Mouse (Mus musculus) myocyte (in vitro differentiated cells): ENCODE measurements around the gene Il34. TPM values are rescaled to one million over a fixed set of nuclear protein-coding genes. Genes with fewer than 3 reads are reported as not detected.

ENCODE experiments used
- H3K27me3 ChIP-seq: one replicate; pipeline ENCODE4 v1.6.1; 2011; ENCODE audit not compliant: control insufficient read depth, insufficient read depth, insufficient read length
- H3K36me3 ChIP-seq: one replicate; pipeline ENCODE4 v1.6.1; 2011; ENCODE audit not compliant: control insufficient read depth, insufficient read depth
- H3K4me2 ChIP-seq: one replicate; pipeline ENCODE4 v1.6.1; 2011; ENCODE audit warnings: low read depth, control low read depth
- H3K4me3 ChIP-seq: one replicate; pipeline ENCODE4 v1.5.1; 2011; ENCODE audit warnings: mild to moderate bottlenecking, control low read depth, moderate library complexity
- H3K79me2 ChIP-seq: one replicate; pipeline ENCODE4 v1.6.1; 2011; ENCODE audit not compliant: control insufficient read depth, insufficient read depth
- H3ac ChIP-seq: one replicate; pipeline ENCODE4 v1.6.1; 2011; ENCODE audit not compliant: control insufficient read depth, insufficient read length
- CEBPB ChIP-seq: IDR thresholded peaks from 2 replicates; pipeline ENCODE4 v1.6.1; 2011; ENCODE audit warnings: mild to moderate bottlenecking, moderate library complexity; ENCODE audit not compliant: poor library complexity, insufficient read depth, severe bottlenecking
- E2F4 ChIP-seq: IDR thresholded peaks from one replicate; pipeline ENCODE4 v1.6.1; 2011; ENCODE audit warnings: mild to moderate bottlenecking, control low read depth, moderate library complexity; ENCODE audit not compliant: insufficient read depth
- MAX ChIP-seq: IDR thresholded peaks from one replicate; pipeline ENCODE4 v1.6.1; 2011; ENCODE audit warnings: low read depth, mild to moderate bottlenecking, control low read depth
- MYOD1 ChIP-seq, 3 experiments: IDR thresholded peaks; one replicate each; pipeline ENCODE4 v1.6.1; 2011; ENCODE audit warnings: control low read depth in 2 of 3, low read depth in 2 of 3, mild to moderate bottlenecking in 2 of 3, moderate library complexity in 1 of 3; ENCODE audit not compliant: insufficient read length in 2 of 3, control insufficient read depth in 1 of 3
- MYOG ChIP-seq, 3 experiments: IDR thresholded peaks; one replicate each; pipeline ENCODE4 v1.6.1; 2011; ENCODE audit warnings: control low read depth in 2 of 3, low read depth in 2 of 3, mild to moderate bottlenecking in 2 of 3; ENCODE audit not compliant: insufficient read length in 2 of 3, control insufficient read depth in 1 of 3, insufficient read depth in 1 of 3
- POLR2A ChIP-seq: IDR thresholded peaks from one replicate; pipeline ENCODE4 v1.6.1; 2011; ENCODE audit warnings: low read depth, mild to moderate bottlenecking, control low read depth, moderate library complexity; ENCODE audit not compliant: insufficient read length
- POLR2AphosphoS2 ChIP-seq: IDR thresholded peaks from one replicate; pipeline ENCODE4 v1.6.1; 2011; ENCODE audit warnings: low read depth, control low read depth; ENCODE audit not compliant: insufficient read length
- REST ChIP-seq: IDR thresholded peaks from one replicate; pipeline ENCODE4 v1.6.1; 2011; ENCODE audit warnings: mild to moderate bottlenecking, control low read depth, moderate library complexity; ENCODE audit not compliant: insufficient read depth, insufficient read length
- SRF ChIP-seq: IDR thresholded peaks from one replicate; pipeline ENCODE4 v1.6.1; 2011; ENCODE audit warnings: low read depth; ENCODE audit not compliant: control insufficient read depth, insufficient read length
- TCF12 ChIP-seq: IDR thresholded peaks from one replicate; pipeline ENCODE4 v1.6.1; 2011; ENCODE audit warnings: mild to moderate bottlenecking, control low read depth; ENCODE audit not compliant: poor library complexity, insufficient read depth, severe bottlenecking
- TCF3 ChIP-seq: IDR thresholded peaks from one replicate; pipeline ENCODE4 v1.6.1; 2011; ENCODE audit warnings: low read depth, control low read depth; ENCODE audit not compliant: insufficient read length
- USF1 ChIP-seq: IDR thresholded peaks from one replicate; pipeline ENCODE4 v1.6.1; 2011; ENCODE audit warnings: low read depth, mild to moderate bottlenecking, control low read depth, moderate library complexity
- polyA plus RNA-seq: library from polyadenylated mRNA; unstranded; fragments of >200 nt; fragmentation: generic; extraction: Trizol; gene quantifications from one replicate; pipeline ENCODE4 v1.2.1, GENCODE M21; 2012; ENCODE audit warnings: missing spikeins

The Il34 gene
- polyA plus RNA-seq, 1 experiment = 13.4 TPM

DNA sequence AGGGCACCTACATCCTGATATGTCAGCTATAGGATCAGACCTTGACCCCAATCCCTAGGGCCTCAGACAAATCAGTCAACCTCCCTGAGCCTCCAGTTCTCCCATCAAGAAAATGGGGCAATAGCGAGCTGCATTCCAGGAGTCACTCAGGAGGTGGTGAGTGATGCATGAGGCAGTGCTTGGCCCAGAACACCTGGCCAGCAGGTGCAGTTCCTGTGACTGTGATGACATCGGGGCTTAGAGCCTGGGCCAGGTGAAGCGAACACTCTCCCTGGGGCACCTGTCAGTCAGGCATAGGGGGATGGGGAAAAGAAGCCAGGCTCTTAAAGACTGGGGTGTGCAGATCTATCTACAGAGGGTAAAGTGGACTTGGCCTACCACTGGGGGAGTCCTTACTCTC lies 81.2 kb downstream of the Il34 start:
- Histone ChIP-seq H3K27me3 (no peaks in the 10 kb centered on the region), H3ac (no peak overlapping the region), H3K36me3 (peaks cover 5% of the 10 kb centered on the region), H3K79me2 (peaks cover 33% of the 10 kb centered on the region), H3K4me2 (peak overlapping the region; percentile 86), H3K4me3 (peak overlapping the region; percentile 91)
- TF ChIP-seq POLR2AphosphoS2 (no peak), E2F4 (no peak), SRF (no peak), REST (no peak), MYOG (IDR thresholded peaks at IDR 0.05; ENCODE audit: control insufficient read depth in 1 of 3, insufficient read depth in 1 of 3, insufficient read length in 2 of 3, low read depth in 2 of 3) (peak in 1 of 3 experiments; percentile 52), TCF3 (no peak), USF1 (no peak), POLR2A (no peak), MYOD1 (IDR thresholded peaks at IDR 0.05; ENCODE audit: control insufficient read depth in 1 of 3, insufficient read length in 2 of 3, low read depth in 2 of 3) (peak in 1 of 3 experiments; percentile 68)

DNA sequence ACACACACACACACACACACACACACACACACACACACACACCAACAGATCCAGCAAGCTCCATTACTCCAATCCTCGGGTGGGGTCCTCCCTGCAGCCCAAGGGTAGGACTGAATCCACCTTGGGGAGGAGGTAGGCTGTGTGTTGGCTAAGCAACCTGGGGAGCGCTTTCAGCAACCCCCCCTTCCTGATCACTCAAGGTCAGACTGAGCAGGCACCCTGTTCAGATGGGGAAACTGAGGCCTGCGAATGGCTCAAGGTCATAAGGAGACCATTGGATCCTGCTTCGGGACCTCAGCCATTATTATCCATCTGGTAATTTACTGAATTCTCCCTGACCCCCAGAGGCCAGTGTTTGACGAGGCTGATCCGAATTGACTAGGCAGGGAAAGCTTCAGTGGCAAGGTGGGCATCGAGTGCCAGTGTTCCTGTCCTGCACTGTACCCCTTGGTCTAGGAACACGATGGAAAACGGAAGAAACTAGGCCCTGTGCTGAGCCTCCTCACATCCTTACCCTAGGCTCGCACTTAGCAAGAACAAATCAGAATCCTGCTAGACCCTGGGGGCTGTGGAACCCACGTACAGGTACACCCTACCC lies 83.2 kb downstream of the Il34 start:
- peak overlapping the region; percentile 91 for H3K4me3 ChIP-seq
- peak overlapping the region; percentile 86 for H3K4me2 ChIP-seq
- H3K27me3 ChIP-seq = no peaks in the 10 kb centered on the region
- no peaks in the 10 kb centered on the region for H3K36me3 ChIP-seq
- peaks cover 33% of the 10 kb centered on the region for H3K79me2 ChIP-seq
- TF ChIP-seq POLR2A = no peak
- peak overlapping the region; percentile 91 for H3ac ChIP-seq

DNA sequence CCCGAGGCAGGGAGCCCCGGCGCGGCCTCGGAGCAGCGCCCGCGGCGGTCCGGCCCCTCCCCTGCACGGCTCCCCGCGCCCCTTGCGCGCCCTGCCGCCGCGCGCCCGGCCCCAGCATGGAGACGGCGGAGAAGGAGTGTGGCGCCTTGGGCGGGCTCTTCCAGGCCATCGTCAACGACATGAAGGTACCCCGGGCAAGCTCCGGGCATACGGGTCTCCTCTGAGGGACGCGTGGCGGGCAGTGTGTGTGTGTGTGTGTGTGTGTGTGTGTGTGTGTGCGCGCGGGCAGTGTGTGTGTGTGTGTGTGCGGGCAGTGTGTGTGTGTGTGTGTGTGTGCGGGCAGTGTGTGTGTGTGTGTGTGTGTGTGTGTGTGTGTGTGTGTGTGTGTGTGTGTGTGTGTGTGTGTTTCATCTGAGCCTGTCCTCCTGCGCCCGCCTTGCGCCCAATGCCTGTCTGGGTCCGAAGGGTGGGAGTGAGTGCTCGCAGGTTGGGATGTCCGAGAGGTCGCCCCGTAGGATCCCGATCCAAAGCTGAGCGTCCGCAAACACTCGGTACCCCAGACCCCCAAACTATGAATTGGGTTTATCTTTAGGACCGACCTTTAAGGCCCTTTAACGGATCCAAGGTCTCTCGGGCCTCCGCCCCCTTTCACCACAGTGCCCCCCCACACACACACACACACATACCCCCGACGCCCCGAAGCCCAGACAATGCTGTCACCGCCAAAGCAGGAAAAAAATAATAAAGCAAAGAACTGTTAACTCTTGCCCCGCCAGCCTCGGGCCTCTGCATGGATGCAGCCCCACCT lies 83.9 kb downstream of the Il34 start:
- TF ChIP-seq CEBPB (no peak), POLR2AphosphoS2 (peak; percentile 14), USF1 (no peak)
- Histone ChIP-seq H3K36me3 (no peaks in the 10 kb centered on the region), H3K79me2 (peaks cover 33% of the 10 kb centered on the region), H3K4me3 (peak overlapping the region; percentile 91), H3K27me3 (no peaks in the 10 kb centered on the region), H3ac (peak overlapping the region; percentile 91), H3K4me2 (peak overlapping the region; percentile 86)

- TF ChIP-seq TCF3 (no peak), REST (peak; percentile 28), CEBPB (no peak), POLR2AphosphoS2 (peak; percentile 45), SRF (no peak), POLR2A (peak; percentile 66), E2F4 (no peak), MYOG (IDR thresholded peaks at IDR 0.05; ENCODE audit: control insufficient read depth in 1 of 3, insufficient read depth in 1 of 3, insufficient read length in 2 of 3, low read depth in 2 of 3) (peak in 1 of 3 experiments; percentile 4), MYOD1 (IDR thresholded peaks at IDR 0.05; ENCODE audit: control insufficient read depth in 1 of 3, insufficient read length in 2 of 3, low read depth in 2 of 3) (no peak), USF1 (peak; percentile 74), MAX (no peak), TCF12 (no peak)
- Histone ChIP-seq H3K4me3 (peak within 1 kb of the TSS; percentile 91), H3K4me2 (peak within 1 kb of the TSS; percentile 87), H3K36me3 (no peaks in the 10 kb centered on the region), H3ac (peak within 1 kb of the TSS; percentile 91), H3K27me3 (no peaks in the 10 kb centered on the region), H3K79me2 (peaks cover 33% of the 10 kb centered on the region)
Observed at GRCm38 (mm10) chr8:110720685-110721598, 84.8 kb downstream of the Il34 start, which contains the start of gene Mtss1l. Gene Mtss1l (plus strand): TSS chr8:110721476.
